Mouse (Mus musculus) MEL (cell line): ENCODE data around the gene Nacc2. TPM values are rescaled to one million over a fixed set of nuclear protein-coding genes. Genes with fewer than 3 reads are reported as not detected.

Experiments used
- DNase-seq: peaks from one replicate; pipeline ENCODE4 v3.0.0; 2011; ENCODE audit warnings: low read depth, low spot score
- H3K27ac ChIP-seq: 2 replicates; pipeline ENCODE4 v1.5.1; 2012; ENCODE audit warnings: low read depth, mild to moderate bottlenecking, control low read depth, low read length, moderate library complexity; ENCODE audit not compliant: control insufficient read depth
- H3K27me3 ChIP-seq, 2 experiments: fragments of 150-350 bp in 1 of 2; sonication (generic) in 1 of 2; 2 replicates each; pipeline ENCODE4 v1.6.1; 2012; ENCODE audit warnings: low read length in 2 of 2, mild to moderate bottlenecking in 2 of 2, improper control_type of control experiment in 1 of 2, moderate library complexity in 1 of 2; ENCODE audit not compliant: insufficient read depth in 2 of 2, control insufficient read depth in 1 of 2
- H3K36me3 ChIP-seq, 2 experiments: 2 replicates each; pipeline ENCODE4 v1.6.1; 2012 to 2014; ENCODE audit warnings: low read length in 2 of 2, improper control_type of control experiment in 1 of 2, inconsistent platforms in 1 of 2, mild to moderate bottlenecking in 1 of 2; ENCODE audit not compliant: insufficient read depth in 2 of 2, control insufficient read depth in 1 of 2
- H3K4me1 ChIP-seq, 2 experiments: fragments of 150-350 bp in 1 of 2; sonication (generic) in 1 of 2; 2 replicates each; pipeline ENCODE4 v1.6.1; 2012; ENCODE audit warnings: low read length in 2 of 2, improper control_type of control experiment in 1 of 2, mild to moderate bottlenecking in 1 of 2; ENCODE audit not compliant: insufficient read depth in 2 of 2, control insufficient read depth in 1 of 2
- H3K4me3 ChIP-seq, 2 experiments: fragments of 150-350 bp in 1 of 2; sonication (generic) in 1 of 2; 2 replicates each; pipeline ENCODE4 v1.5.1; 2012; ENCODE audit warnings: low read depth in 2 of 2, low read length in 2 of 2, mild to moderate bottlenecking in 2 of 2, moderate library complexity in 2 of 2, control low read depth in 1 of 2, improper control_type of control experiment in 1 of 2; ENCODE audit not compliant: control insufficient read depth in 1 of 2, insufficient read depth in 1 of 2
- H3K79me2 ChIP-seq: 2 replicates; pipeline ENCODE4 v1.6.1; 2012; ENCODE audit warnings: mild to moderate bottlenecking, low read length, moderate library complexity; ENCODE audit not compliant: control insufficient read depth, poor library complexity, insufficient read depth
- H3K9ac ChIP-seq: 2 replicates; pipeline ENCODE4 v1.6.1; 2012; ENCODE audit warnings: low read depth, mild to moderate bottlenecking, control low read depth, low read length, moderate library complexity; ENCODE audit not compliant: control insufficient read depth, poor library complexity, severe bottlenecking
- H3K9me3 ChIP-seq: fragments of 150-350 bp; sonication (generic); replicated peaks from 2 replicates; pipeline ENCODE4 v1.6.1; 2012; ENCODE audit warnings: mild to moderate bottlenecking, low read length, improper control_type of control experiment, moderate library complexity; ENCODE audit not compliant: insufficient read depth
- CHD1 ChIP-seq: IDR thresholded peaks from 2 replicates; pipeline ENCODE4 v1.6.1; 2012; ENCODE audit warnings: low read depth, mild to moderate bottlenecking, inconsistent platforms, low read length, improper control_type of control experiment
- E2F4 ChIP-seq: IDR thresholded peaks from 2 replicates; pipeline ENCODE4 v1.6.1; 2011; ENCODE audit warnings: low read depth, low read length, improper control_type of control experiment, borderline replicate concordance
- ETS1 ChIP-seq: IDR thresholded peaks from 2 replicates; pipeline ENCODE4 v1.6.1; 2012; ENCODE audit warnings: low read depth, mild to moderate bottlenecking, inconsistent platforms, low read length, improper control_type of control experiment, moderate library complexity
- GABPA ChIP-seq: IDR thresholded peaks from 2 replicates; pipeline ENCODE4 v1.6.1; 2012; ENCODE audit warnings: low read depth, mild to moderate bottlenecking, inconsistent platforms, low read length, improper control_type of control experiment, moderate library complexity
- JUND ChIP-seq: IDR thresholded peaks from 2 replicates; pipeline ENCODE4 v1.6.1; 2011; ENCODE audit warnings: low read depth, mild to moderate bottlenecking, improper control_type of control experiment, low read length
- MAFK ChIP-seq: IDR thresholded peaks from 2 replicates; pipeline ENCODE4 v1.6.1; 2011; ENCODE audit warnings: low read depth, mild to moderate bottlenecking, low read length, improper control_type of control experiment, borderline replicate concordance
- MAX ChIP-seq: IDR thresholded peaks from 2 replicates; pipeline ENCODE4 v1.6.1; 2011; ENCODE audit warnings: low read length, improper control_type of control experiment
- MAZ ChIP-seq: IDR thresholded peaks from 2 replicates; pipeline ENCODE4 v1.6.1; 2012; ENCODE audit warnings: low read depth, mild to moderate bottlenecking, inconsistent platforms, low read length, improper control_type of control experiment
- MEF2A ChIP-seq: IDR thresholded peaks from 2 replicates; pipeline ENCODE4 v1.6.1; 2014; ENCODE audit warnings: low read depth, mild to moderate bottlenecking, inconsistent platforms, low read length, improper control_type of control experiment; ENCODE audit not compliant: poor library complexity, insufficient replicate concordance, severe bottlenecking; ENCODE audit errors: extremely low read depth
- POLR2AphosphoS5 ChIP-seq: IDR thresholded peaks from 2 replicates; pipeline ENCODE4 v1.6.1; 2012; ENCODE audit warnings: low read depth, borderline replicate concordance, mild to moderate bottlenecking, inconsistent platforms, low read length, moderate library complexity, mixed read lengths
- RCOR1 ChIP-seq: IDR thresholded peaks from 2 replicates; pipeline ENCODE4 v1.6.1; 2012; ENCODE audit warnings: low read depth, mild to moderate bottlenecking, inconsistent platforms, low read length, improper control_type of control experiment
- SIN3A ChIP-seq: IDR thresholded peaks from 2 replicates; pipeline ENCODE4 v1.6.1; 2012; ENCODE audit warnings: low read length, improper control_type of control experiment, inconsistent platforms
- SMC3 ChIP-seq: IDR thresholded peaks from 2 replicates; pipeline ENCODE4 v1.6.1; 2011; ENCODE audit warnings: low read depth, low read length, improper control_type of control experiment
- UBTF ChIP-seq: IDR thresholded peaks from 2 replicates; pipeline ENCODE4 v1.6.1; 2012; ENCODE audit warnings: low read depth, mild to moderate bottlenecking, inconsistent platforms, low read length, improper control_type of control experiment, moderate library complexity, borderline replicate concordance; ENCODE audit not compliant: insufficient read depth
- USF2 ChIP-seq, 2 experiments: IDR thresholded peaks; 2 replicates each; pipeline ENCODE4 v1.6.1; 2011 to 2012; ENCODE audit warnings: improper control_type of control experiment in 2 of 2, low read length in 2 of 2, borderline replicate concordance in 1 of 2, inconsistent platforms in 1 of 2, low read depth in 1 of 2, mild to moderate bottlenecking in 1 of 2; ENCODE audit not compliant: insufficient read depth in 1 of 2
- ZKSCAN1 ChIP-seq: IDR thresholded peaks from 2 replicates; pipeline ENCODE4 v1.6.1; 2012; ENCODE audit warnings: low read depth, mild to moderate bottlenecking, inconsistent platforms, low read length, improper control_type of control experiment, moderate library complexity
- polyA plus RNA-seq, 2 experiments: library from polyadenylated mRNA; stranded (reverse) in 1 of 2; unstranded in 1 of 2; fragments of >175 nt in 1 of 2; fragments of >200 nt in 1 of 2; gene quantifications; 2 replicates each; pipeline versions ENCODE4 v1.2.1 to v1.2.4; 2012; ENCODE audit warnings: low replicate concordance in 2 of 2, low read depth in 1 of 2; ENCODE audit not compliant: insufficient read length in 2 of 2, insufficient read depth in 1 of 2, missing spikeins in 1 of 2
- total RNA-seq: library from RNA; depleted of rRNA; stranded (reverse); fragments of 300-350 nt; gene quantifications from 2 replicates; pipeline ENCODE4 v1.2.3, GENCODE M21; 2012

The Nacc2 gene
- total and polyA plus RNA-seq, 3 experiments: 0.19 to 1.7 TPM; not detected in 1

DNA sequence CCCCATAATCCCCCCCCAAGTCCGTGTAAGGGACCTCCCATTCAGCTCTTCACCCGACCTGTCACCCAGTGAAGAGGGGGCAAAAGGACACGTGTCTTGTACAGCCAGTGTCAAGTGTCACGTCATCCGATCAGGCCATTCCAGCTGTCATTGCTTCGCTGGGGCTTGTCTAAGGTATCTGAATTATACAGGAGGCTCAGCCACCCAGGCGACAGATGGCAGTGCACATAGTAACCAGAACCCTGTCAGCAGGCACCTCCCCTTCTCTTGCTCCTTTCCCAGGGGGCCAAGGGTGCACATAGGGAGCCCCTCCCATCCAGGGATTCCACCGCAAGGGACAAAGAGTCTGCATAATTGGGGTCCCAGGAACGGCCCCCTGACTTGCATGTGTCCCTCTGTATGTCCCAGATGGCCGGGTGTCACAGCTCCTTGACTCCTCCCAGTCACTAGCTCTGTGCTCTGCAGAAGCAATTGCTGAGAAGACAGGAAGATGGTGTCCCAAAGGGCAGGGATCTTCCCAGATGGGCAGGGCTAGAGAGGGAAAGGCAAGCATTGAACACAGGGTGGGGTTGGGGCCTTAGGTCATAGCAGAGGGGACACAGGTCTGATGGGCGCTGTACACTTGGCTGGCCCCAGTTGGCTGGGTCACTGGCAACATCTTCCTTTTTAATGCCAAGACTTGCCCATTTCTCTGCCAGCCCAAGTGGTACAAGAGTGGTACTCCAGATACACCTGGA, 46.0 kb upstream of the Nacc2 start:
- H3K27ac ChIP-seq: no peak overlapping the region
- TF ChIP-seq UBTF (no peak), JUND (no peak), CHD1 (no peak)
- H3K27me3 ChIP-seq: no peaks in the 10 kb centered on the region; a peak in 1 of 4 replicates
- no peaks in the 10 kb centered on the region for H3K9me3 ChIP-seq
- H3K36me3 ChIP-seq: no peaks in the 10 kb centered on the region
- no peaks in the 10 kb centered on the region for H3K79me2 ChIP-seq
- H3K4me3 ChIP-seq: no peak overlapping the region
- no peak for DNase-seq
- no peaks in the 10 kb centered on the region for H3K4me1 ChIP-seq
- no peak overlapping the region for H3K9ac ChIP-seq

DNA sequence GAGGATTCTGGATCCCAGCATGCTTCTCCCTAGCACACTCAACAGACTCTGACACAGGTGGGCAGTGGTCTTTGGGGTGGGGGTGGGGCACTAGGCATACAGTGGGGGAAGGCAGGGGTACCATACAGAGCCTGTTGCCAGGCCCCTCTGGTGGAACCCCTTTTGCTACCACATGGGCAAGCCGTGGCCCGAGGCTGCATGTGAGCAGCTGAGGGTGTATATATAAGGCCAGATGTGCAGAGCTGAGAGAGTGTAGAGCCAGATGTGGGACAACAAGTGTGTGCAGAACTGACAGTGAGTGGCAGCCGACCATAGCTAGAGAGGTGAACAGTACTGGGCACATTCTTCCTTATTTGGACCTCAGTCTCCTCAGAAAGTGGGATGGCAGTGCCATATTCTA, 43.9 kb upstream of the Nacc2 start:
- no peaks in the 10 kb centered on the region for H3K36me3 ChIP-seq
- no peaks in the 10 kb centered on the region for H3K79me2 ChIP-seq
- TF ChIP-seq POLR2AphosphoS5 (no peak), SMC3 (no peak), MAX (no peak), MEF2A (no peak), E2F4 (no peak), SIN3A (no peak), GABPA (no peak), ETS1 (no peak), USF2 (IDR thresholded peaks at IDR 0.05; ENCODE audit: borderline replicate concordance in 1 of 2, insufficient read depth in 1 of 2, low read depth in 1 of 2, low read length in 2 of 2) (no peak), ZKSCAN1 (no peak), MAFK (no peak), RCOR1 (no peak), UBTF (no peak), MAZ (no peak)
- no peaks in the 10 kb centered on the region for H3K4me1 ChIP-seq
- no peak overlapping the region for H3K4me3 ChIP-seq
- no peaks in the 10 kb centered on the region; a peak in 1 of 4 replicates for H3K27me3 ChIP-seq
- DNase-seq: no peak
- no peaks in the 10 kb centered on the region for H3K9me3 ChIP-seq
- no peak overlapping the region for H3K9ac ChIP-seq
- no peak overlapping the region for H3K27ac ChIP-seq
